In genomic region chr9:35558257-35559008, GRCm38 (mm10) we compare ENCODE assay signal across 8 mouse cellular contexts. TPM values are rescaled to one million over a fixed set of nuclear protein-coding genes. Genes with fewer than 3 reads are reported as not detected.
A peak's percentile ranks its signal among the peaks of the same experiment; 100 is the strongest.
DNase-seq lines count a peak whose midpoint lies in the region; ATAC-seq and TF ChIP-seq lines count a peak whose summit lies in the region.

Gene Ddx25, minus strand, starts transcription at chr9:35558528.
Gene Pus3, plus strand, starts transcription at chr9:35558595.

- no peaks in the 10 kb centered on the region for H3K9me3 ChIP-seq in hindbrain, embryonic 11.5 days (ENCODE audit: control insufficient read depth, low read length)
- H3K9me3 ChIP-seq in midbrain, postnatal 0 days (ENCODE audit: low read length) = no peaks in the 10 kb centered on the region

- ATAC-seq in hindbrain, embryonic 11.5 days (ENCODE audit: low FRiP score) = peak; percentile 89
- ATAC-seq in midbrain, postnatal 0 days (ENCODE audit: low FRiP score) = peak; percentile 88

- WGBS in hindbrain, embryonic 11.5 days = under 1% methylated on average over 54 of the region's 59 CpGs
- under 1% methylated on average over 53 of the region's 59 CpGs for WGBS in midbrain, postnatal 0 days
- 2% methylated on average over 58 of the region's 59 CpGs for whole genome bisulfite sequencing in thymus, adult 2 months

- H3K36me3 ChIP-seq in hindbrain, embryonic 11.5 days (ENCODE audit: control insufficient read depth, insufficient read depth, low read length) = peaks cover 3% of the 10 kb centered on the region
- H3K36me3 ChIP-seq in midbrain, postnatal 0 days (ENCODE audit: insufficient read depth, low read length) = peaks cover 18% of the 10 kb centered on the region
- peaks cover 8% of the 10 kb centered on the region for H3K36me3 ChIP-seq in thymus, adult 2 months (ENCODE audit: control insufficient read depth, insufficient read depth, low read length)

- peaks cover 6% of the 10 kb centered on the region; the same call in 1 of the 2 replicates for H3K4me1 ChIP-seq in hindbrain, embryonic 11.5 days (replicated peaks; ENCODE audit: control insufficient read depth, insufficient read depth, low read length)
- H3K4me1 ChIP-seq in midbrain, postnatal 0 days (ENCODE audit: insufficient read depth, low read length) = peaks cover 5% of the 10 kb centered on the region; the same call in 1 of the 2 replicates
- H3K4me1 ChIP-seq in thymus, adult 2 months (replicated peaks; ENCODE audit: control insufficient read depth, insufficient read depth, low read length) = 0 out of 2 replicates have a peak, but pooled peaks cover 3% of the 10 kb centered on the region

- DNase-seq in gastrocnemius, postnatal 10 days = peak; percentile 14
- DNase-seq in gastrocnemius, postnatal 4 days (ENCODE audit: low spot score in 2 of 2) = no peak
- DNase-seq in ZHBTc4 (ENCODE audit: low read depth, low spot score) = peak; percentile 56
- peak; percentile 72 for DNase-seq in embryo, embryonic 10.5 days (ENCODE audit: low spot score)
- peak; percentile 87 for DNase-seq in hindbrain, embryonic 11.5 days (ENCODE audit: low spot score)
- peak; percentile 72 to 80 for DNase-seq in left cerebral cortex, adult 8-10 months (ENCODE audit: low spot score in 2 of 2)
- peak; percentile 82 for DNase-seq in midbrain, postnatal 0 days (ENCODE audit: low spot score)
- peak; percentile 42 for DNase-seq in thymus, adult 2 months

- peak within 1 kb of the TSS; percentile 88 for H3K4me2 ChIP-seq in hindbrain, embryonic 11.5 days (replicated peaks; ENCODE audit: low read depth, low read length)
- H3K4me2 ChIP-seq in midbrain, postnatal 0 days (ENCODE audit: low read depth, low read length, poor library complexity, severe bottlenecking) = peak within 1 kb of the TSS; percentile 88

- TF ChIP-seq POLR2A in thymus, adult 2 months (IDR thresholded peaks at IDR 0.05; ENCODE audit: control insufficient read depth, extremely low read depth, insufficient read depth, low read length, poor library complexity) = no peak

- peak within 1 kb of the TSS; percentile 72 for H3K9ac ChIP-seq in hindbrain, embryonic 11.5 days (ENCODE audit: low read depth, low read length)
- H3K9ac ChIP-seq in midbrain, postnatal 0 days (replicated peaks; ENCODE audit: low read length, poor library complexity, severe bottlenecking) = peak within 1 kb of the TSS; percentile 67

- TF ChIP-seq CTCF in midbrain, postnatal 0 days (IDR thresholded peaks at IDR 0.05) = no peak
- no peak for TF ChIP-seq CTCF in thymus, adult 2 months (IDR thresholded peaks at IDR 0.05; ENCODE audit: borderline replicate concordance, control insufficient read depth, extremely low read depth, insufficient read depth, low read length, poor library complexity)

- peak within 1 kb of the TSS; percentile 67 for H3K4me3 ChIP-seq in hindbrain, embryonic 11.5 days (ENCODE audit: low read depth, low read length)
- peak within 1 kb of the TSS; percentile 54 for H3K4me3 ChIP-seq in midbrain, postnatal 0 days (ENCODE audit: low read depth, low read length)
- peak within 1 kb of the TSS; percentile 83 for H3K4me3 ChIP-seq in thymus, adult 2 months (ENCODE audit: control insufficient read depth, insufficient read depth, low read length)

- H3K27ac ChIP-seq in hindbrain, embryonic 11.5 days (ENCODE audit: low read depth, low read length) = 0 out of 2 replicates have a peak within 1 kb of the TSS, but pooled peaks have one; percentile 39
- peak within 1 kb of the TSS; percentile 82 for H3K27ac ChIP-seq in midbrain, postnatal 0 days (ENCODE audit: low read depth, low read length)
- no peak within 1 kb of the TSS for H3K27ac ChIP-seq in thymus, adult 2 months (ENCODE audit: control insufficient read depth, insufficient read depth, low read length)

- H3K27me3 ChIP-seq in hindbrain, embryonic 11.5 days (ENCODE audit: control insufficient read depth, insufficient read depth, low read length) = peaks cover 2% of the 10 kb centered on the region; the same call in 1 of the 2 replicates
- H3K27me3 ChIP-seq in midbrain, postnatal 0 days (ENCODE audit: insufficient read depth, low read length) = no peaks in the 10 kb centered on the region
- peaks cover 9% of the 10 kb centered on the region for H3K27me3 ChIP-seq in thymus, adult 2 months (ENCODE audit: control insufficient read depth, insufficient read depth, low read length)

RNA-seq across cellular contexts. Expression of gene Ddx25, which starts in this region (rescaled TPM):
- under 1 TPM; 0.05 to 0.09 TPM for total RNA-seq in gastrocnemius, postnatal 10 days (2021)
- under 1 TPM; 0.10 to 0.15 TPM for total RNA-seq in gastrocnemius, postnatal 4 days (2021)
- 9.7 and 10.0 TPM in 2 replicates for polyA plus RNA-seq in hindbrain, embryonic 11.5 days (2014; fragmentation: Nextera tagmentation; extraction: Ambion mirVana)
- total RNA-seq in left cerebral cortex, adult 8-10 months (2022) = 10 to 100 TPM; 17.6 to 19.4 (median 18.3) TPM
- total RNA-seq in midbrain, postnatal 0 days (2014; rRNA removed) = 24.1 and 28.6 TPM in 2 replicates
- polyA plus RNA-seq in midbrain, postnatal 0 days (2015; fragmentation: Nextera tagmentation; extraction: Ambion mirVana) = 28.5 and 28.7 TPM in 2 replicates
- 0.03 and 0.08 TPM in 2 replicates for polyA plus RNA-seq in thymus, adult 2 months (2012; rRNA removed)

RNA-seq across cellular contexts. Expression of gene Pus3, which starts in this region (rescaled TPM):
- 10 to 100 TPM; 10.6 to 11.9 TPM for total RNA-seq in gastrocnemius, postnatal 10 days (2021)
- 10 to 100 TPM in 1 of 2 experiments, 1 to 10 TPM in 1; 9.0 to 11.8 TPM for total RNA-seq in gastrocnemius, postnatal 4 days (2021)
- 19.6 and 25.5 TPM in 2 replicates for polyA plus RNA-seq in hindbrain, embryonic 11.5 days (2014; fragmentation: Nextera tagmentation; extraction: Ambion mirVana)
- 10 to 100 TPM; 11.9 to 13.9 (median 12.5) TPM for total RNA-seq in left cerebral cortex, adult 8-10 months (2022)
- total RNA-seq in midbrain, postnatal 0 days (2014; rRNA removed) = 9.6 and 12.8 TPM in 2 replicates
- polyA plus RNA-seq in midbrain, postnatal 0 days (2015; fragmentation: Nextera tagmentation; extraction: Ambion mirVana) = 13.3 and 14.2 TPM in 2 replicates
- 4.7 and 6.1 TPM in 2 replicates for polyA plus RNA-seq in thymus, adult 2 months (2012; rRNA removed)

Comparison
In these comparisons a context has a peak if more than half of its experiments do, and no peak if none do; other contexts are left out.
1. RNA of gene Ddx25 (total RNA-seq): 24.1 to 28.6 TPM in midbrain, postnatal 0 days and 17.6 to 19.4 TPM in left cerebral cortex, adult 8-10 months; 0.10 to 0.15 TPM in gastrocnemius, postnatal 4 days and 0.05 to 0.09 TPM in gastrocnemius, postnatal 10 days; every median in the first group is over 10 times any median in the second.
2. DNase-seq: peak in gastrocnemius, postnatal 10 days (single experiment), ZHBTc4 (single experiment), embryo, embryonic 10.5 days (single experiment), hindbrain, embryonic 11.5 days (single experiment), left cerebral cortex, adult 8-10 months (2 of 2), midbrain, postnatal 0 days (single experiment) and thymus, adult 2 months (single experiment); none in gastrocnemius, postnatal 4 days (0 of 2).
3. Peak in every context shown above with its lines, with median percentiles within 50 percentile points of each other: H3K4me3 ChIP-seq.